Mouse (Mus musculus) layer of hippocampus, adult 18-20 months (tissue): Measurements from ENCODE around the gene Ppp1r15a. TPM values are rescaled to one million over a fixed set of nuclear protein-coding genes. Genes with fewer than 3 reads are reported as not detected.
A peak's percentile ranks its signal among the peaks of the same experiment; 100 is the strongest.
"Not testable (repeated sequence)": the region's sequence is repeated elsewhere in the genome, so short reads cannot be mapped to it uniquely, and the experiment has no call there.

ENCODE experiments used
- DNase-seq, 2 experiments: peaks; one replicate each; pipeline ENCODE4 v3.0.0; 2022; ENCODE audit warnings: low spot score in 2 of 2
- total RNA-seq, 2 experiments: library from RNA; stranded (reverse); gene quantifications; 2 replicates each; pipeline ENCODE4 v1.2.3; 2021

The Ppp1r15a gene
- total RNA-seq, 2 experiments from 2014 or later = 22.1 to 23.3 TPM

GRCm38 (mm10) chr7:45486761-45487415 lies 39.2 kb downstream of the Ppp1r15a start, which contains the start of gene Gm45808:
TSS of gene Gm45808 (minus strand) at chr7:45486811.
- no peak for DNase-seq

DNA sequence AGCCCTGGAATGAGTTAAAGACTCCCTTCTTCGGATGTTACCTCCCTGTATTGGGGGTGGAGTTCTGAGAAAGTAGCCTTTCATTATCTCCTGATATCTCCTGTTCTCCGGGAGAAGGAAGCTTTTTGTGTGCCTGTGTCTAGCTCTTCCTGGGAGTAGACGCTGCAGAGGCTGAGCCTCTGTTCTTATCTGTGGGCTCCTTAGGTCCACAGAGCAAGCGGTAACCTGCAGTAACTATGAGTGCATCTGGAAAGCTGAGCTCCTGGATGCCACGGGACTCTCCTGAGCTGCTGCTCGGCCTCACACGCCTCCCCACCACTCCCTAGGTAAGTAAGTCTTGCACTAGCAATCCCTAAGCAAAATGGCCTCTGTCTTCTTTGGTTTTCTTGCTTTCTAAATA lies 39.9 kb downstream of the Ppp1r15a start:
- no peak for DNase-seq

DNA sequence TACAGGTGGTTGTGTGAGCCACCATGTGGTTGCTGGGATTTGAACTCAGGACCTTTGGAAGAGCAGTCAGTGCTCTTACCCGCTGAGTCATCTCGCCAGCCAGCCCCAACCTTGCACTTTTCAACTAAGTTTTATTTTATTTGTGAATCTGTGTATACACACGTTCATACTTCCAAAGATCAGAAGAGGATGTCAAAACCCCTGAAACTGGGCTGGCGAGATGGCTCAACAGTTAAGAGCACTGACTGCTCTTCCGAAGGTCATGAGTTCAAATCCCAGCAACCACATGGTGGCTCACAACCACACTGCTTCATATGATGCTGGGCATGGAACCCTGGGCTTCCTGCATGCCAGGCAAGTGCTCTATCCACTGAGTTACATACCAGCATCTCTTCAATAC lies 41.1 kb downstream of the Ppp1r15a start:
- not testable (repeated sequence) for DNase-seq

GRCm38 (mm10) chr7:45482166-45482565 lies 43.9 kb downstream of the Ppp1r15a start:
- DNase-seq = no peak

GRCm38 (mm10) chr7:45481374-45481927 lies 44.6 kb downstream of the Ppp1r15a start, which contains the start of gene Tulp2:
TSS of gene Tulp2 (plus strand) at chr7:45481877.
- DNase-seq = peak in 1 of 2 experiments; percentile 85

DNA sequence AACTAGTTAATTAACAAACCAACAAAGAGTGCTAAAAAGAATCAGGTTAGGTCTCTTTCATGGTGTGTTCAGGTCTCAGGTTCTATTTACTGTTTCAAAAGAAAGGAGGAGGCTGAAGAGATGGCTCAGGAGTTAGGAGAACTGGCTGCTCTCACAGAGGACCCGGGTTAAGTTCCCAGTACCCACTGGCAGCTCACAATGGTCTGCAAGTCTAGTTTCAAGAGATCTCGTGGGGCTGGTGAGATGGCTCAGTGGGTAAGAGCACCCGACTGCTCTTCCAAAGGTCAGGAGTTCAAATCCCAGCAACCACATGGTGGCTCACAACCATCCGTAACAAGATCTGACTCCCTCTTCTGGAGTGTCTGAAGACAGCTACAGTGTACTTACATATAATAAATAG lies 45.8 kb downstream of the Ppp1r15a start:
- not testable (repeated sequence) for DNase-seq

GRCm38 (mm10) chr7:45478774-45479173 lies 47.3 kb downstream of the Ppp1r15a start:
- DNase-seq = no peak

DNA sequence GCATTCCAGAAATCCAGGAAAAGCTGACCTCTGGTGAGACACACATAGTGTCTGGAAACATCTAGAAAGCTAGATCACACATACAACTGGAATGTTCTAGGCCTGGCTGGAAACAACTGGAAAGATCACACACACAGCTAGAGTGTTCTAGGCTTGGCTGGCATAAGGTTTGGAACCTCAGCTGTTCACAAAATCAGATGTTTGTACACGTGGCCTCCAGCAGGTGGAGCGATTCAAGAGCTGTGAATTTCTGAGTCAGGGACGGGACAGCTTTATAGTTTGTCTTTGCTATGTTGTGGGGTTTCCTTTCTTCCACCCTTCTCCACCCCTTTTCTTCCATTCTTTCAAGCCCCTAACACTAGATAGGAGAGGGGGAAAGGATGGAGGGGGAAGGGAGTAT lies 49.1 kb downstream of the Ppp1r15a start:
- peak in 1 of 2 experiments; percentile 73 for DNase-seq

DNA sequence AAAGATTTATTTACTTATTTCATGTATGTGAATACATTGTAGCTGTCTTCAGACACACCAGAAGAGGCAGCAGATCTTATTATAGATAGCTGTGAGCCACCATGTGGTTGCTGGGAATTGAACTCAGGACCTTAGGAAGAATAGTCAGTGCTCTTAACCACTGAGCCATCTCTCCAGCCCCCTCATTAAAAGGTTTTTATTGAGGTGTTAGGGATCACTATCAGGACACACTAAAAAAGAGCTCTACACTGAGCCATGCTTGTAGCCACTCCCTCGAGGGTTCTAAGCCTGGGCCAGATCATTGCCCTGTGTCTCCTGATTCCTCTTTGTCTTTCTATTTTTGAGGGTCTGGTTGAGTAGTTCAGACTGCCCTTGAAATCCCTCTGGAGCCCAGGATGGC lies 49.6 kb downstream of the Ppp1r15a start:
- no peak for DNase-seq

GRCm38 (mm10) chr7:45475291-45475969 lies 50.6 kb downstream of the Ppp1r15a start:
- DNase-seq = peak in 1 of 2 experiments; percentile 68

Other genes starting within 250 kb of the Ppp1r15a start
- gene Slc6a21, start 248.8 kb downstream of the Ppp1r15a start, total RNA-seq = not detected
- gene Trpm4, start 192.5 kb downstream of the Ppp1r15a start, total RNA-seq = 10 to 100 TPM in 1 of 2 experiments, 1 to 10 TPM in 1; 9.7 to 16.2 TPM
- under 1 TPM; 0.17 to 0.18 TPM for gene Hrc, start 191.0 kb downstream of the Ppp1r15a start, total RNA-seq
- 100 to 1,000 TPM; 132 to 139 TPM for gene Ppfia3, start 159.2 kb downstream of the Ppp1r15a start, total RNA-seq
- 100 to 1,000 TPM; 134 to 144 TPM for gene Lin7b, start 155.7 kb downstream of the Ppp1r15a start, total RNA-seq
- gene Snrnp70, start 130.5 kb downstream of the Ppp1r15a start, total RNA-seq = 100 to 1,000 TPM; 364 to 405 TPM
- gene Kcna7, start 120.6 kb downstream of the Ppp1r15a start, total RNA-seq = not detected
- not detected for gene Ntf5, start 112.6 kb downstream of the Ppp1r15a start, total RNA-seq
- gene Lhb, start 105.4 kb downstream of the Ppp1r15a start, total RNA-seq = under 1 TPM in 1 of 2 experiments, not detected in 1; 0.50 TPM
- gene Gys1, start 91.4 kb downstream of the Ppp1r15a start, total RNA-seq = 10 to 100 TPM; 13.5 to 15.4 TPM
- 10 to 100 TPM; 34.6 to 37.7 TPM for gene Ruvbl2, start 88.2 kb downstream of the Ppp1r15a start, total RNA-seq
- 100 to 1,000 TPM; 230 to 234 TPM for gene Ftl1, start 66.4 kb downstream of the Ppp1r15a start, total RNA-seq
- gene Bax, start 59.4 kb downstream of the Ppp1r15a start, total RNA-seq = 10 to 100 TPM; 68.5 to 68.9 TPM
- gene Tulp2, start 44.4 kb downstream of the Ppp1r15a start, total RNA-seq = under 1 TPM in 1 of 2 experiments, not detected in 1; 0.20 TPM
- gene Gm45808, start 39.5 kb downstream of the Ppp1r15a start, total RNA-seq = 1 to 10 TPM in 1 of 2 experiments, under 1 TPM in 1; 0.91 to 1.2 TPM
- gene Dhdh, start 37.5 kb downstream of the Ppp1r15a start, total RNA-seq = 1 to 10 TPM; 5.3 to 5.7 TPM
- 100 to 1,000 TPM; 109 to 110 TPM for gene Nucb1, start 15.9 kb downstream of the Ppp1r15a start, total RNA-seq
- gene Plekha4, start 62 bp upstream of the Ppp1r15a start, total RNA-seq = under 1 TPM; 0.64 to 0.71 TPM
- gene Hsd17b14, start 28.6 kb upstream of the Ppp1r15a start, total RNA-seq = not detected
- 10 to 100 TPM; 23.3 to 26.0 TPM for gene Bcat2, start 43.9 kb upstream of the Ppp1r15a start, total RNA-seq
- gene Fgf21, start 89.2 kb upstream of the Ppp1r15a start, total RNA-seq = not detected
- under 1 TPM in 1 of 2 experiments, not detected in 1; 0.18 TPM for gene Fut1, start 91.0 kb upstream of the Ppp1r15a start, total RNA-seq
- gene Izumo1, start 95.5 kb upstream of the Ppp1r15a start, total RNA-seq = not detected
- gene Rasip1, start 101.2 kb upstream of the Ppp1r15a start, total RNA-seq = 1 to 10 TPM; 6.0 to 6.3 TPM
- 1 to 10 TPM; 1.1 to 2.3 TPM for gene Mamstr, start 113.7 kb upstream of the Ppp1r15a start, total RNA-seq
- gene Fut2, start 140.1 kb upstream of the Ppp1r15a start, total RNA-seq = under 1 TPM in 1 of 2 experiments, not detected in 1; 0.12 TPM
- 10 to 100 TPM in 1 of 2 experiments, 1 to 10 TPM in 1; 6.8 to 13.4 TPM for gene Ntn5, start 157.8 kb upstream of the Ppp1r15a start, total RNA-seq
- gene Sec1, start 168.1 kb upstream of the Ppp1r15a start, total RNA-seq = 1 to 10 TPM; 2.5 to 3.5 TPM
- 100 to 1,000 TPM; 182 TPM for gene Car11, start 173.6 kb upstream of the Ppp1r15a start, total RNA-seq
- 10 to 100 TPM; 47.6 to 50.2 TPM for gene Dbp, start 178.8 kb upstream of the Ppp1r15a start, total RNA-seq
- gene Rpl18, start 189.2 kb upstream of the Ppp1r15a start, total RNA-seq = 100 to 1,000 TPM; 359 to 364 TPM
- gene Sphk2, start 191.7 kb upstream of the Ppp1r15a start, total RNA-seq = 10 to 100 TPM; 35.8 to 37.2 TPM
- under 1 TPM; 0.25 to 0.27 TPM for gene Fam83e, start 194.9 kb upstream of the Ppp1r15a start, total RNA-seq
- gene Spaca4, start 199.5 kb upstream of the Ppp1r15a start, total RNA-seq = not detected